Mouse (Mus musculus) forebrain, embryonic 12.5 days (tissue): ENCODE measurements around the gene Cmtr1. TPM values are rescaled to one million over a fixed set of nuclear protein-coding genes. Genes with fewer than 3 reads are reported as not detected.

Experiments used
- ATAC-seq: fragments of 200-750 bp; cut with Nextera tagmentation; 2 replicates; pipeline ENCODE4 v1.8.0; 2017; ENCODE audit warnings: moderate TSS enrichment; ENCODE audit not compliant: low FRiP score
- H3K27ac ChIP-seq: fragments of 300-500 bp; sonication (generic); 2 replicates; pipeline ENCODE4 v1.5.1; 2016; ENCODE audit warnings: mild to moderate bottlenecking
- H3K27me3 ChIP-seq: fragments of 300-500 bp; sonication (generic); 2 replicates; pipeline ENCODE4 v1.6.1; 2016; ENCODE audit warnings: mild to moderate bottlenecking
- H3K36me3 ChIP-seq: fragments of 300-500 bp; sonication (generic); replicated peaks from 2 replicates; pipeline ENCODE4 v1.6.1; 2016; ENCODE audit warnings: mild to moderate bottlenecking
- H3K4me1 ChIP-seq: fragments of 300-500 bp; sonication (generic); 2 replicates; pipeline ENCODE4 v1.6.1; 2016
- H3K4me2 ChIP-seq: fragments of 300-500 bp; sonication (generic); 2 replicates; pipeline ENCODE4 v1.6.1; 2016; ENCODE audit warnings: mild to moderate bottlenecking, moderate library complexity
- H3K4me3 ChIP-seq: fragments of 300-500 bp; sonication (generic); replicated peaks from 2 replicates; pipeline ENCODE4 v1.5.1; 2016; ENCODE audit warnings: mild to moderate bottlenecking
- H3K9ac ChIP-seq: fragments of 300-500 bp; sonication (generic); 2 replicates; pipeline ENCODE4 v1.6.1; 2016; ENCODE audit warnings: mild to moderate bottlenecking
- H3K9me3 ChIP-seq: fragments of 300-500 bp; sonication (generic); 2 replicates; pipeline ENCODE4 v1.6.1; 2016
- WGBS: fragments of 180-500 bp; shearing (Covaris S2); methylation state at CpG from one replicate; pipeline ENCODE4 v1.1.7; 2016; 5-methylcytosine and 5-hydroxymethylcytosine counted together
- polyA plus RNA-seq: library from polyadenylated mRNA; unstranded; fragments of >200 nt; fragmentation: Nextera tagmentation; extraction: Ambion mirVana; gene quantifications from 2 replicates; pipeline ENCODE4 v1.2.1, GENCODE M21; 2016

The Cmtr1 gene
- polyA plus RNA-seq, 1 experiment from 2014 or later: 166 TPM

GRCm38 (mm10) chr17:29730510-29731265 lies 70.3 kb downstream of the Cmtr1 start:
- peaks cover under 1% of the 10 kb centered on the region; the same call in 1 of the 2 replicates for H3K27me3 ChIP-seq
- 15% methylated on average over 13 of the region's 13 CpGs for WGBS
- H3K4me3 ChIP-seq: no peak overlapping the region
- H3K36me3 ChIP-seq: no peaks in the 10 kb centered on the region
- no peaks in the 10 kb centered on the region for H3K9me3 ChIP-seq
- H3K9ac ChIP-seq: no peak overlapping the region; the same call in 1 of the 2 replicates
- peaks cover 34% of the 10 kb centered on the region for H3K4me1 ChIP-seq
- no peak overlapping the region for H3K4me2 ChIP-seq
- ATAC-seq: peak; percentile 49
- peak overlapping the region; percentile 76 for H3K27ac ChIP-seq

GRCm38 (mm10) chr17:29731266-29731952 lies 71.0 kb downstream of the Cmtr1 start:
- Histone ChIP-seq H3K9ac (no peak overlapping the region; the same call in 1 of the 2 replicates), H3K4me2 (no peak overlapping the region)
- no peak; the same call in 1 of the 2 replicates for ATAC-seq

DNA sequence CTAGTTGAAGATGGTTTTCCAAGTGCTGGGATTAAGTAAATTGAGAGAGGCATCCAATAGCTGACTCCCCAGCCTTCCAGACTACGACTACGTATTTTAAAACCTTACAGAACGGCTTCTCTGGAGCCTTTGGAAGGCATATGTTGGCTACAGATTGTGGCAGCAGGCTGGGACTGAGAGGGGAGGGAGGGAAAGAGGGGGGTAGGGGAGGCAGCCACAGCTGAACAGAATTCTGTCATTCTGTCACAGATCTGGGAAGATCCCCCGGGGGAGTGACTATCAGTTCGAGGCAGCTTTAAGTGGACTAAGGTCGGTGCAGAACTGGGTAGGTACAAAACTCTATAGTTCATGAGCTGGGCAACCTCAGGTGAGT lies 71.5 kb downstream of the Cmtr1 start:
- no peak for ATAC-seq
- Histone ChIP-seq H3K27ac (peak overlapping the region; percentile 76), H3K36me3 (no peaks in the 10 kb centered on the region), H3K4me1 (peaks cover 46% of the 10 kb centered on the region), H3K27me3 (no peaks in the 10 kb centered on the region), H3K9me3 (no peaks in the 10 kb centered on the region), H3K4me3 (no peak overlapping the region), H3K9ac (no peak overlapping the region), H3K4me2 (no peak overlapping the region)
- 70% methylated on average over 6 of the region's 6 CpGs for WGBS

More at GRCm38 (mm10) chr17:29731266-29731952, 71.0 kb downstream of the Cmtr1 start:
- Histone ChIP-seq H3K9me3 (no peaks in the 10 kb centered on the region), H3K4me3 (no peak overlapping the region), H3K27ac (peak overlapping the region; percentile 76), H3K27me3 (no peaks in the 10 kb centered on the region), H3K36me3 (no peaks in the 10 kb centered on the region), H3K4me1 (peaks cover 41% of the 10 kb centered on the region)
- 44% methylated on average over 12 of the region's 12 CpGs for WGBS

DNA sequence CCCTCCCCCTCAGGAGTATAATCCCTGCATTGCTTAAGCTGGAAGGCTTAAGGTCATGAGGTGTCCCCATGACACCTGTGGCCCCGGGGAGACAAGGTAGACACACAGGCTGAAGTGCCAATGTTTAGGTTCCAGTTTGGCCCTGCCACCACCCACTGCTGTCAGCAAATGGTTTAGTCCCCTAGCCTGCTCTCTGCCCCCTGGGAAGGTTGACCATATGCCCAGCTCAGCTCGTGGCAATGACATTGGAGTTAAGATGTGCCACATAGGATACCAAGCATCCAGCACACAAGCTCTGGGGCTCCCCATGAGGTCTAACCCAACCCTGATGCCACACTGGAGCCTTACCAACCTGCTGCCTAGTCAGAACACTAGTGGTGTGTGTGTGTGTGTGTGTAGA lies 72.1 kb downstream of the Cmtr1 start:
- Histone ChIP-seq H3K4me2 (no peak overlapping the region), H3K9me3 (no peaks in the 10 kb centered on the region), H3K4me3 (no peak overlapping the region), H3K36me3 (no peaks in the 10 kb centered on the region), H3K9ac (no peak overlapping the region), H3K4me1 (peaks cover 47% of the 10 kb centered on the region), H3K27me3 (no peaks in the 10 kb centered on the region), H3K27ac (peak overlapping the region; percentile 43; the same call in 1 of the 2 replicates)
- no peak for ATAC-seq
- WGBS: 79% methylated on average over 2 of the region's 2 CpGs

DNA sequence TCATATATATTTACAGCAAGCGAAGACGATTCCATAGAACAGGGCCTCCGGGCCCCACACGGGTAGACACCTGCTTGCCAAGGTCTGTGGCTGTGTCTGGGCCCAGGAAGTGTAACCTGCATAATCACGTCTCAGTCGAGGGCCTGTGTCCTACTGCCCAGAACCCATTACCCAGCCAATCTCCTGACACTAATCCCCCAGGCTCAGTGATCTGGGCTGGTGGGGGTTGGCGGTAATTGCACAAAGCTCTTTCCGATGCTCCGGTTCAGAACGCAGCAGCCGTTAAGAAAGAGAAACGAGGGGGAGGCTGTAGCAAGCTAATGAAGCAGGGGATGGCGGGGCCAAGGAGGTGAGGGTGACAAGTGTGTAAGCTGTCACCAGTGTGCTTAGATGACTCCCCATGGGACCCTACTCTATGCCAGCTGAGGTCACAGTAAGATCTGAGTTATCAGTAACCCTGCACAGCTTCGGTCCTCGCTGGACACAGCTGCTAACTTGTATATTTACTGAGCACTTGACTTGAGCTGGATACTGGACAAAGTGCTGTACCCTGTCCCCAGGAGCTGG lies 76.1 kb downstream of the Cmtr1 start:
- peak overlapping the region; percentile 83 for H3K27ac ChIP-seq
- no peaks in the 10 kb centered on the region for H3K27me3 ChIP-seq
- no peak overlapping the region for H3K9ac ChIP-seq
- H3K4me2 ChIP-seq: peak overlapping the region; percentile 6; the same call in 1 of the 2 replicates
- peaks cover 48% of the 10 kb centered on the region for H3K4me1 ChIP-seq
- H3K36me3 ChIP-seq: no peaks in the 10 kb centered on the region
- WGBS: 14% methylated on average over 15 of the region's 15 CpGs
- no peaks in the 10 kb centered on the region for H3K9me3 ChIP-seq
- peak; percentile 72 for ATAC-seq
- H3K4me3 ChIP-seq: no peak overlapping the region

- Histone ChIP-seq H3K36me3 (no peaks in the 10 kb centered on the region), H3K4me2 (peak overlapping the region; percentile 4; the same call in 1 of the 2 replicates), H3K4me1 (peaks cover 43% of the 10 kb centered on the region), H3K4me3 (no peak overlapping the region), H3K9ac (no peak overlapping the region), H3K27ac (peak overlapping the region; percentile 79), H3K9me3 (no peaks in the 10 kb centered on the region), H3K27me3 (no peaks in the 10 kb centered on the region)
- WGBS: 50% methylated on average over 22 of the region's 22 CpGs
- ATAC-seq: peak; percentile 68
These were observed 77.7 kb downstream of the Cmtr1 start for GRCm38 (mm10) chr17:29737849-29738804.

GRCm38 (mm10) chr17:29747466-29747865 lies 87.1 kb downstream of the Cmtr1 start:
- ATAC-seq: no peak
- Histone ChIP-seq H3K4me2 (no peak overlapping the region), H3K9me3 (no peaks in the 10 kb centered on the region), H3K36me3 (no peaks in the 10 kb centered on the region), H3K4me1 (peaks cover 35% of the 10 kb centered on the region), H3K9ac (no peak overlapping the region), H3K4me3 (no peak overlapping the region), H3K27ac (no peak overlapping the region), H3K27me3 (no peaks in the 10 kb centered on the region; the same call in 1 of the 2 replicates)
- WGBS: 57% methylated on average over 6 of the region's 6 CpGs

DNA sequence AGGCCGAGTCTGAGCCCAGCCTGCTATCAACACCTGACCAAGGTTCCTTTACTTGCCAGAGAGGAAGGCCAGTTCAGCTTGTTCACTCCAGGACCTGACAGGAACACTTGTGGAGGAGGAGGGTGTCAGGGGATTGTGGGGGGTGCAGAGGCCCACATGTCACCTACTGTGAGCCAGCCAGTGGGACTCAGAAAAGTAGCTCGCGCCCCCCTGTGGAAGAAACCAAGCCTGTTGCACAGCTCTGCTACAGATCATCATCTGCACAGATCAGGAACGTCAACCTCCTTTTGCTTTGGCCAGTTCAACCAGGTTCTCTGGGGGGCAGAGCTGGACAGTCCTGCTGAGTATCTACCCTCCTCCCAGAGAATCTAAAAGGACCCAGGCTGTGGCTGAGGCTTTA lies 94.1 kb downstream of the Cmtr1 start:
- H3K36me3 ChIP-seq: no peaks in the 10 kb centered on the region
- H3K27me3 ChIP-seq: no peaks in the 10 kb centered on the region
- no peak overlapping the region for H3K27ac ChIP-seq
- no peak overlapping the region for H3K9ac ChIP-seq
- H3K4me2 ChIP-seq: no peak overlapping the region
- no peak for ATAC-seq
- no peaks in the 10 kb centered on the region for H3K9me3 ChIP-seq
- WGBS: 49% methylated on average over 4 of the region's 4 CpGs
- H3K4me3 ChIP-seq: no peak overlapping the region
- peaks cover 27% of the 10 kb centered on the region for H3K4me1 ChIP-seq

Other genes starting within 250 kb of the Cmtr1 start
- gene Pim1, start 169.8 kb upstream of the Cmtr1 start, polyA plus RNA-seq: 18.9 and 22.6 TPM in 2 replicates
- not detected in 2 replicates for gene Gm17657, start 111.0 kb upstream of the Cmtr1 start, polyA plus RNA-seq
- gene Tbc1d22b, start 110.8 kb upstream of the Cmtr1 start, polyA plus RNA-seq: 24.3 and 27.0 TPM in 2 replicates
- 1.2 and 1.5 TPM in 2 replicates for gene Tmem217, start 108.2 kb upstream of the Cmtr1 start, polyA plus RNA-seq
- 113 and 117 TPM in 2 replicates for gene Rnf8, start 45.8 kb upstream of the Cmtr1 start, polyA plus RNA-seq
- gene Gm28043, start 45.7 kb upstream of the Cmtr1 start, polyA plus RNA-seq: 4.1 and 4.6 TPM in 2 replicates
- gene Ccdc167, start 56.4 kb downstream of the Cmtr1 start, polyA plus RNA-seq: 15.8 and 17.8 TPM in 2 replicates